Mouse (Mus musculus) heart, embryonic 14.5 days (tissue): ENCODE measurements at regions not wholly inside any gene's neighbourhood (a gene's known extent, or its start where the extent isn't known, plus 50 kb on each side); places are given as distances from the start of the nearest gene placed in this dataset.

Source experiments
- ATAC-seq: fragments of 200-750 bp; cut with Nextera tagmentation; 2 replicates; pipeline ENCODE4 v1.8.0; 2017; ENCODE audit warnings: low read depth, moderate TSS enrichment; ENCODE audit not compliant: insufficient number of reproducible peaks, insufficient read depth, low FRiP score
- H3K27ac ChIP-seq, 2 experiments: fragments of 200-500 bp in 1 of 2; fragments of 300-500 bp in 1 of 2; sonication (generic) in 1 of 2; replicated peaks in 1 of 2; 2 replicates each; pipeline ENCODE4 v1.5.1; 2012 to 2014; ENCODE audit warnings: low read depth in 2 of 2, low read length in 2 of 2, control low read depth in 1 of 2, mild to moderate bottlenecking in 1 of 2, mixed read lengths in 1 of 2; ENCODE audit not compliant: control insufficient read depth in 1 of 2, insufficient read depth in 1 of 2
- H3K27me3 ChIP-seq: fragments of 300-500 bp; sonication (generic); 2 replicates; pipeline ENCODE4 v1.6.1; 2014; ENCODE audit warnings: mild to moderate bottlenecking, low read length, control low read depth; ENCODE audit not compliant: control insufficient read depth, insufficient read depth
- H3K36me3 ChIP-seq: fragments of 300-500 bp; sonication (generic); 2 replicates; pipeline ENCODE4 v1.6.1; 2014; ENCODE audit warnings: mild to moderate bottlenecking, control low read depth, low read length, mixed read lengths; ENCODE audit not compliant: control insufficient read depth, insufficient read depth
- H3K4me1 ChIP-seq, 2 experiments: fragments of 200-500 bp in 1 of 2; fragments of 300-500 bp in 1 of 2; sonication (generic) in 1 of 2; 2 replicates each; pipeline ENCODE4 v1.6.1; 2012 to 2014; ENCODE audit warnings: low read length in 2 of 2, control low read depth in 1 of 2, mixed read lengths in 1 of 2; ENCODE audit not compliant: control insufficient read depth in 2 of 2, insufficient read depth in 2 of 2
- H3K4me2 ChIP-seq: fragments of 300-500 bp; sonication (generic); 2 replicates; pipeline ENCODE4 v1.6.1; 2014; ENCODE audit warnings: mild to moderate bottlenecking, low read length
- H3K4me3 ChIP-seq, 2 experiments: fragments of 200-500 bp in 1 of 2; fragments of 300-500 bp in 1 of 2; sonication (generic) in 1 of 2; 2 replicates each; pipeline ENCODE4 v1.5.1; 2012 to 2014; ENCODE audit warnings: low read length in 2 of 2, mild to moderate bottlenecking in 2 of 2, control low read depth in 1 of 2, low read depth in 1 of 2, moderate library complexity in 1 of 2; ENCODE audit not compliant: control insufficient read depth in 1 of 2, insufficient read depth in 1 of 2
- H3K9ac ChIP-seq: fragments of 300-500 bp; sonication (generic); 2 replicates; pipeline ENCODE4 v1.6.1; 2014; ENCODE audit warnings: mild to moderate bottlenecking, low read length
- H3K9me3 ChIP-seq: fragments of 300-500 bp; sonication (generic); 2 replicates; pipeline ENCODE4 v1.6.1; 2016; ENCODE audit warnings: low read length, control low read depth; ENCODE audit not compliant: control insufficient read depth
- WGBS: fragments of 180-500 bp; shearing (Covaris S2); extraction: QIAGEN DNeasy Blood & Tissue Kit; methylation state at CpG from one replicate; pipeline ENCODE4 v1.1.7; 2014; 5-methylcytosine and 5-hydroxymethylcytosine counted together

DNA sequence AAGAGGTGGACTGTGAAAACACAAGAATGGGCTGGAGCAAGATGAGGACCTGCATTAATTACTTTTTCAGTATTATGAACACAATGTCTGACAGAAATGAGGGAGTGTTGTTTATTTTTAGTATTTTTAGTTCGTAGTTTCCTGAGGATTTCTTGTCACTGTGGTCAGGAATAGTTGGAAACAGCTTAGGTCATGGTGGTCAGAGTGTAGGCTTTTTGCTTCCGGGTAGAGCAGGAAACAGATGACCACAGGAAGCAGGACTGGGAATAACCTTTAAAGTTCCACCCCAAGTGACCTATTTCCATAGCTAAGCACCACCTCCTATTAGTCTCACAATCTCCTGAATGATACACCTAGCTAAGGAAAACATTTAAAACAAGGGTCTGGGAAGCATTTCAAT, 333.7 kb upstream of the Kcnh8 start:
- H3K27me3 ChIP-seq, result no peaks in the 10 kb centered on the region
- ATAC-seq, result no peak
- no peak overlapping the region for H3K4me3 ChIP-seq
- H3K9me3 ChIP-seq, result no peaks in the 10 kb centered on the region
- H3K27ac ChIP-seq, result no peak overlapping the region
- no peak overlapping the region for H3K9ac ChIP-seq
- 45% methylated on average over 2 of the region's 2 CpGs for WGBS
- H3K4me1 ChIP-seq, result no peaks in the 10 kb centered on the region
- no peak overlapping the region for H3K4me2 ChIP-seq
- H3K36me3 ChIP-seq, result no peaks in the 10 kb centered on the region

DNA sequence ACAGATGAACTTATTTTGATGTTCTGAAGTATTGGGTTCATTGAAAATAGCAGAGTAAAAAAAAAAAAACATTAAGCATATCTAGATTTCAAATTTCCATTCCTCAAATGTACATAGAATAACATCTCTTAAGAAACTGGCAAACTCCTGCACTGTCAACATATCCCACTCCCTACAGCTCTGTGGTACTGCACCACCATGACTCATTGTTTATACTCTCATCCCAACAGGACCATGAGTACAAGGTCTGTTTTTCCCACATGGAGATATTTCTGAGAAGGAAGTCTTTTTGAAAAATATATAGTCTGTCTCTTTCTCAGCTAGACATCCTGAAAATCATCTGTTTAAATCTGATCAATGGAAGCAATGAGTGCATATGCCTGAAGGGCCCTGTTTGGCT, 351.2 kb upstream of the Kcnh8 start:
- H3K4me2 ChIP-seq, result no peak overlapping the region
- no peak overlapping the region for H3K4me3 ChIP-seq
- ATAC-seq, result no peak
- H3K27ac ChIP-seq, result no peak overlapping the region
- H3K9me3 ChIP-seq, result no peaks in the 10 kb centered on the region
- no peak overlapping the region for H3K9ac ChIP-seq
- no peaks in the 10 kb centered on the region for H3K4me1 ChIP-seq
- H3K36me3 ChIP-seq, result no peaks in the 10 kb centered on the region
- no peaks in the 10 kb centered on the region for H3K27me3 ChIP-seq

DNA sequence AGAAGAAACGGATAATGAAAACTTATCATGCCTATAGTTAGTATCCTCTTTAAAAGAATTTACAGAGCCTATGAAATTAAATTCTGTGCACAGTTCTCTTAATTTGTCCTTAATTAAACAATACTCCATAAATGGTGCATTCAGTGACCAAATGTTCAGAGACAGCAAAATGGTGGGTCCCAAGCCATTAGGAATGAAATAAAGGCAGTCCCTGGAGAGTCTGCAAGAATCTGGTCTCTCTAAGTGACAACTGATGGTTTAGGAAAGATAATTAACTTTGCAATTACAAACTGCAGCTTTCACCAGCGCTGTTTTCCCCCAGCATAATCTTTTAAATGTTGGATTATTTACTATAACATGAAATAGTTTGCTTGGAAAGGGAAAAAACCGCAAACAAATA, 376.9 kb upstream of the Kcnh8 start:
- H3K9me3 ChIP-seq, result no peaks in the 10 kb centered on the region
- no peaks in the 10 kb centered on the region for H3K27me3 ChIP-seq
- H3K4me2 ChIP-seq, result no peak overlapping the region
- no peak for ATAC-seq
- H3K4me3 ChIP-seq, result no peak overlapping the region
- no peaks in the 10 kb centered on the region for H3K4me1 ChIP-seq
- 70% methylated on average over 3 of the region's 3 CpGs for WGBS
- no peak overlapping the region for H3K27ac ChIP-seq
- no peak overlapping the region for H3K9ac ChIP-seq
- H3K36me3 ChIP-seq, result no peaks in the 10 kb centered on the region

DNA sequence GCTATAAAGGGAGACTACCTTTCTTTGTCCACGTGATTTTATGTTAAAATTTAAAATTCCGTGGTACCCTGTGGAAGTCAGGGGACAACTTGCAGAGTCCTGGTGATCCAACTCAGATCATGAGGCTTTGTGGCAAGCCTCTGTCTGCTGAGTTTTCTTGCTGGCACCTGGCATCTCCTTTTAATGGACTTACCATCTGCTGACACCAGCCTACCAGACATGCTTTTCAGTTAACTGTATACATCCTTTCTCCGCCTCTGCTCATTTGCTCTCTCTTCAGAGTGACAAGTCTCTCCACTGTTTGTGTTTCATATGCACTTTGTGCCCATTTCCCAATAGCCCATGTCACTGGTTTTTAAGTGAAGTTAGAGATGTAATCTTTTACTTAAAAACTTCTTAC, 382.1 kb upstream of the Kcnh8 start:
- no peak for ATAC-seq
- Histone ChIP-seq H3K4me1 (no peaks in the 10 kb centered on the region), H3K4me2 (no peak overlapping the region), H3K4me3 (no peak overlapping the region), H3K9ac (no peak overlapping the region), H3K27ac (no peak overlapping the region), H3K36me3 (no peaks in the 10 kb centered on the region), H3K27me3 (no peaks in the 10 kb centered on the region), H3K9me3 (no peaks in the 10 kb centered on the region)
- WGBS, result 73% methylated on average over 3 of the region's 3 CpGs

DNA sequence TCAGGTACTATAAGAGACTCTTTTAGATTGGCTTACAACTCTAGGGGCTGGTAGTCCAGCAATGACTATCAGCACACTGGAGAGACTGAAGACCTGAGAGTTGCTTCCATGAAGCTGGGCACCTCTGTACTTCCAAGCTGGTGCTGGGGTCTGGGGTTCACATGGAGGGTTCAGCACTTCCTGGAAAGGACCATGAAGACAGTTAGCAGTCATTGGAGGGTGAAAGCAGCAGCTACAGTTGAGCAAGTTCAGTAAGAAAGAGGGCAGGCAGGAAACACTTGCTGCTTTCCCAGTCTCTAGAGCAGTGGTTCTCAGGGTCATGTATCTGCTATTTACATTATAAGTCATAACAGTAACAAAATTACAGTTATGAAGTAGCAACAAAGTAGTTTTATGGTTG, 384.3 kb upstream of the Satb1 start:
- Histone ChIP-seq H3K27me3 (no peaks in the 10 kb centered on the region), H3K4me1 (no peaks in the 10 kb centered on the region)

DNA sequence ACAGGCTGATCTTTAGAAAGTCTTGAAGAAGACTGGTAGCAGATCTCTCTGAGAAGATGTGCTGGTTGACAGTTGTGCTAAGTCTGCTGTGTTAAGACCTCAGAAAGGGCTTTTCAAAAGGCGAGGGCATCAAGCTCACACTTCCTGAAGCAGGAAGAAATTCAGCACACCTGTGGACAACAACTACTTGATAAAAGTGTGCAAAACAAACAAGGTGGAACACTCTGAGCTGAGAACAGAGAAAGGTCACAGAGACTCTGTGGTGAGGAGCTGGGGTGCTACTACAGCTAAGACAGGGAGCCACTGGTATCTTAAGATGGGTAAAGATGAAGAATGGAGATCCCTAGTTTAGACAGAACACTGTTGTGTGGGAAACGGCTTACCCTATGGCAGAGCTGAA, 379.9 kb upstream of the Satb1 start:
- H3K4me2 ChIP-seq, result no peak overlapping the region
- no peak overlapping the region for H3K4me3 ChIP-seq
- no peaks in the 10 kb centered on the region for H3K9me3 ChIP-seq
- ATAC-seq, result no peak
- no peaks in the 10 kb centered on the region for H3K4me1 ChIP-seq
- H3K9ac ChIP-seq, result no peak overlapping the region
- H3K27ac ChIP-seq, result no peak overlapping the region
- H3K27me3 ChIP-seq, result no peaks in the 10 kb centered on the region
- 73% methylated on average over 2 of the region's 2 CpGs for WGBS
- H3K36me3 ChIP-seq, result no peaks in the 10 kb centered on the region

More for the DNA sequence above, 384.3 kb upstream of the Satb1 start:
- Histone ChIP-seq H3K9me3 (no peaks in the 10 kb centered on the region), H3K27ac (no peak overlapping the region), H3K4me2 (no peak overlapping the region), H3K36me3 (no peaks in the 10 kb centered on the region), H3K9ac (no peak overlapping the region), H3K4me3 (no peak overlapping the region)
- ATAC-seq, result no peak

DNA sequence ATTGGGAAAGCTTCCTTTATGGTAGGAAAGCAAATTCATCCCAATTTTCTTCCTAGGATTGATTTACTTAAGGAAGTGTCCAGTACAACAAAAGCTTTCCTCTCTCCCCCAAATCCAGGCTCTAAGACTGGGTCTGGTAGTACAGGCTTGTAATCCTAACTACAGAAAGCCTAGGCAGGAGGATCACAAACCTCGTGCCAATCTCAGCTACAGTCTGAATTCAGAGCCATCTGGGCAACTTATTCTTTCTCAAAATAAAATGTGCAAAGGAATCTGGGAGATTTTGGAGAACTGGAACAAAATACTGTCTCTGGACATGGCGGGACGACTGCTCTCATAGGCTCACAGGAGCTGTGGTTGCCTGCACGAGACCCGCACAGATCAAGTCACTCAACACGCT, 377.4 kb upstream of the Satb1 start:
- Histone ChIP-seq H3K9ac (no peak overlapping the region), H3K4me1 (no peaks in the 10 kb centered on the region), H3K36me3 (no peaks in the 10 kb centered on the region), H3K27ac (no peak overlapping the region), H3K27me3 (no peaks in the 10 kb centered on the region), H3K4me3 (no peak overlapping the region), H3K4me2 (no peak overlapping the region), H3K9me3 (no peaks in the 10 kb centered on the region)
- ATAC-seq, result no peak
- WGBS, result 67% methylated on average over 6 of the region's 6 CpGs

DNA sequence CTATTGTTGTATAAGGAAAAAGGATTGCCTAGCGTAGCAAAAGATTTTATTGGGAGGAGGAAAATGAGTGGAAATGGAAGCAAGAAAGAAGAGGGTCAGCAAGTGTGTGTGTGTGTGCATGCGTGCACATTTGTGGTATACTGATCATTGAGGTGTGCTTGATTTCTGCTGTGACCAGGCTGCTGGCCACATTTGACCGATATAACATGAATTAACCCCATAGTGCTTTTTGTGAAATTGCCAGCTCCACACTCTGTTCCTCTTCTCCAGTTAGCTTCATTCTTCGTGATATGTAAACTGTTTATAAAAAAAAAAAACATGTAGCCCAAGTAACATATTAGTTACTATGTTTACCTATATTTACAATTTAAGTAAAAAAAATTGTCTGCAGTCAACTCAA, 364.6 kb upstream of the Satb1 start:
- Histone ChIP-seq H3K4me3 (no peak overlapping the region), H3K36me3 (no peaks in the 10 kb centered on the region), H3K27me3 (no peaks in the 10 kb centered on the region), H3K9me3 (no peaks in the 10 kb centered on the region), H3K27ac (no peak overlapping the region), H3K4me1 (no peaks in the 10 kb centered on the region), H3K9ac (no peak overlapping the region), H3K4me2 (no peak overlapping the region)
- 84% methylated on average over 4 of the region's 4 CpGs for WGBS
- ATAC-seq, result no peak
